Mouse (Mus musculus): Measurements from ENCODE around the gene Stag3. TPM values are rescaled to one million over a fixed set of nuclear protein-coding genes. Genes with fewer than 3 reads are reported as not detected.

Stag3 gene
- polyA plus RNA-seq, 1 experiment from 2014 or later = 4.4 TPM

DNA sequence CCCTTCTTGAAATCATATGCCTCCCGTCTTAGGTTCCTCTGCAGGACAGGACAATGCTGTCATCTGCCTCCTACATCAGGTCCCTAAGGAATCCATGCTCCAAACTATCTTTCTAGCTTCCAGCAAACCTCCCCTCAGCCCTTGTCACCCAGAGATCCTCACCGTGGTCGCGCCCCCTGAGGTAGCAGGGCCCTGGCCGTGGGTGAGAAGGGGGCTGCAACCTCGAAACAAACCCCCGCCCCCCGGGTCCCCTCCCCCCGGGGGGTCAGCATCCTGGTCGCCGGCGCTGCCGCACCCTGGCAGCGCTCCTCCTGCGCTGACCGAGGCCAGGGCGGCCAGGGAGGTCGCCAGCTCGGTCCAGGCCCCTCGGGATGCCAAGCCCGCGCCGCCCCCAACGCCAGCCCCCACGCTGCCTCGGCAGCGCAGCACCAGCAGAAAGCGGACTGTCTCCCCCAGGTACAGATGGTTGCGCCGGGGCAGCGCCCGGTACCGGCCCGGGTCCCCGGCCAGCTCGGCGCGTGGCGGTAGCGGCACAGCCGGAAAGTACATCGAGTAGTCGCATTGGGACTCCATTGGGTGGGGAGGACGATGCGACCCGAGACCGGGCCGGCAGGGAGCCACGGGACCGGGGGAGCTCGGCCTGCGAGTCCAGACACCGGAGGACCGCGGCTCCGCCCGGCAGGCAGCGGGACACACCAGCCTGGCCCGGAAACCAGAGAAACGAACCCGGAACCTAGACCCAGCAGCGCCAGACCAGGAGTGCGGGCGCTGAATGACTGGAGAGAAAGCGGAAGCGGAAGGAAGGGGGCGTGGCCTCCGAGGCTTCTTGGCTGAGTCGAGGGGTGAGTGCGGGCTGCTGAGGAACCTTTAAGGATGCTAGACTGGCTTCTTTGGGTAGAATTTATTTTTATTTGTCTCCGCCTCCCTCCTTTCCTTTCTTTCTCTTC is 16.5 kb upstream of the Stag3 start, which contains the start of gene BC037034:
BC037034 (minus strand) TSS at position 774 of the 947 bp plus-strand sequence.
- H3K4me1 ChIP-seq (replicated peaks; ENCODE audit: control insufficient read depth, insufficient read depth, low read length) = peaks cover 18% of the 10 kb centered on the region
- H3K9ac ChIP-seq (ENCODE audit: low read length) = peak within 1 kb of the TSS; percentile 93
- H3K9me3 ChIP-seq (ENCODE audit: control insufficient read depth, low read length) = no peaks in the 10 kb centered on the region
- H3K4me3 ChIP-seq (ENCODE audit: low read length) = peak within 1 kb of the TSS; percentile 94
- H3K4me2 ChIP-seq (ENCODE audit: low read depth, low read length) = peak within 1 kb of the TSS; percentile 99
- peaks cover 23% of the 10 kb centered on the region for H3K36me3 ChIP-seq (ENCODE audit: control insufficient read depth, insufficient read depth, low read length)
- peak; percentile 92 for ATAC-seq (ENCODE audit: low read depth)
- no peaks in the 10 kb centered on the region for H3K27me3 ChIP-seq (ENCODE audit: control insufficient read depth, insufficient read depth, low read depth, low read length)
- H3K27ac ChIP-seq (ENCODE audit: low read length) = peak within 1 kb of the TSS; percentile 63; the same call in 1 of the 2 replicates
- 1% methylated on average over 64 of the region's 71 CpGs for WGBS

DNA sequence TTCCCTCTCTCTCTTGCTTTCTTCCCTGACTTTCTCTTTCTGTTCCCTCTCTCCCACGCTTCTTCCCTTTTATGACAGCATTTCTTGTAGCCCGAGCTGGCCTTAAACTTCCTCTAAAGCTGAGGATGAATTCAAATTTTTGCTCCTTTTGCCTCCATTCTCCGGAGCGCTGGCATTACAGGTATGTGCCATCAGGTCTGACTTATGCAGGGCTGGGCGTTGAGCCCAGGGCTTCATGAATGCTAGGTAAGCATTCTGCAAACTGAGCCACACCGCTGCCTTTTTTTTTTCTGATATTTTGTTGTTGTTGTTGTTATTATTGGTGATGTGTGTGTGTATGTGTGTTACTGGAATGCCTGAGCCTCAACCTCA is 15.8 kb upstream of the Stag3 start:
- H3K9me3 ChIP-seq (ENCODE audit: control insufficient read depth, low read length) = no peaks in the 10 kb centered on the region
- peak overlapping the region; percentile 55; the same call in 1 of the 2 replicates for H3K27ac ChIP-seq (ENCODE audit: low read length)
- peaks cover 18% of the 10 kb centered on the region for H3K4me1 ChIP-seq (replicated peaks; ENCODE audit: control insufficient read depth, insufficient read depth, low read length)
- ATAC-seq (ENCODE audit: low read depth) = peak; percentile 7; the same call in 1 of the 2 replicates
- H3K4me3 ChIP-seq (ENCODE audit: low read length) = peak overlapping the region; percentile 94
- 13% methylated on average over 6 of the region's 6 CpGs for WGBS
- H3K27me3 ChIP-seq (ENCODE audit: control insufficient read depth, insufficient read depth, low read depth, low read length) = no peaks in the 10 kb centered on the region
- peaks cover 23% of the 10 kb centered on the region for H3K36me3 ChIP-seq (ENCODE audit: control insufficient read depth, insufficient read depth, low read length)
- peak overlapping the region; percentile 99 for H3K4me2 ChIP-seq (ENCODE audit: low read depth, low read length)
- H3K9ac ChIP-seq (ENCODE audit: low read length) = peak overlapping the region; percentile 93

DNA sequence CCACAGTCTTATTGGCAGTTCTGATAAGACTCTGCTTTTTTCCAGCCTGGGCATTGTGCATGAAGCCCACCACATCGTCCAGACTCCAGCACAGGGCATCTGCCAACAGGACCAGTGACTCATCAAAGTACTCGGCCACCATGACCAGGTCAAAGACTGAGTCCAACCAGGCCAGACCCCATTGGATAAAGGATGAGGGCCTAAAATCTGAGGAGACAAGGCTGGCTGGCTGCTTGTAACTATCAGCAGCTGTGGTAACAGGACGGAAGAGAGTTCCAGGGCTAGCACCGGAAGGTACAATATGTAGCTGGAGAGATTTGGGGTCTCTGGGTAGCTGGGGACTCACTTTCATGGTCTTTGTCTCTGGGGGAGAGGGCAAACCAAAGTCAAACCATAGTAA is 14.3 kb upstream of the Stag3 start:
- Histone ChIP-seq H3K9ac (ENCODE audit: low read length) (no peak overlapping the region), H3K9me3 (ENCODE audit: control insufficient read depth, low read length) (no peaks in the 10 kb centered on the region), H3K36me3 (ENCODE audit: control insufficient read depth, insufficient read depth, low read length) (peaks cover 11% of the 10 kb centered on the region), H3K27me3 (ENCODE audit: control insufficient read depth, insufficient read depth, low read depth, low read length) (no peaks in the 10 kb centered on the region), H3K27ac (ENCODE audit: low read length) (no peak overlapping the region), H3K4me2 (ENCODE audit: low read depth, low read length) (no peak overlapping the region), H3K4me3 (ENCODE audit: low read length) (no peak overlapping the region), H3K4me1 (replicated peaks; ENCODE audit: control insufficient read depth, insufficient read depth, low read length) (peaks cover 18% of the 10 kb centered on the region)
- 90% methylated on average over 4 of the region's 4 CpGs for WGBS
- no peak for ATAC-seq (ENCODE audit: low read depth)

DNA sequence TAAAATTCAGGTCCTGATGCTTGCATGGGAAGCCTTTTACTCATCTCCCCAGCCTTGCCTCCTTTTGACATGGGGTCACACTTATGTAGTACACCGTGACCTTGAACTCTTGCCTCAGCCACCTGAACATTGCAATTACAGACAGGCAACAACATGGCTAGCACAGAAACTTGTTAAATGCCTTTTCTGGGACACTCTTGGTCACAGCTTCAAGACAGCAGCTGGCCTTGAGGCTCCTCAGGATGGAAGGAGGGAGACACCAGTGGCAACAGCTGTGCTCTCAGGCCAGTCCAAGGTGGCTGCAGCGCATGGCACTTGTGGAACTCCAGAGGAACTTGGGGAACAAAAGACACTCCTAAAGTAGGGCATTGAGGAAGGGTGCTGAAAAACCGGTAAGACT is 12.9 kb upstream of the Stag3 start:
- ATAC-seq (ENCODE audit: low read depth) = no peak
- H3K27ac ChIP-seq (ENCODE audit: low read length) = no peak overlapping the region
- no peak overlapping the region for H3K4me3 ChIP-seq (ENCODE audit: low read length)
- H3K27me3 ChIP-seq (ENCODE audit: control insufficient read depth, insufficient read depth, low read depth, low read length) = no peaks in the 10 kb centered on the region
- H3K9me3 ChIP-seq (ENCODE audit: control insufficient read depth, low read length) = no peaks in the 10 kb centered on the region
- peaks cover 4% of the 10 kb centered on the region; the same call in 1 of the 2 replicates for H3K36me3 ChIP-seq (ENCODE audit: control insufficient read depth, insufficient read depth, low read length)
- 79% methylated on average over 3 of the region's 3 CpGs for WGBS
- H3K4me1 ChIP-seq (replicated peaks; ENCODE audit: control insufficient read depth, insufficient read depth, low read length) = peaks cover 18% of the 10 kb centered on the region
- no peak overlapping the region for H3K4me2 ChIP-seq (ENCODE audit: low read depth, low read length)
- H3K9ac ChIP-seq (ENCODE audit: low read length) = no peak overlapping the region

DNA sequence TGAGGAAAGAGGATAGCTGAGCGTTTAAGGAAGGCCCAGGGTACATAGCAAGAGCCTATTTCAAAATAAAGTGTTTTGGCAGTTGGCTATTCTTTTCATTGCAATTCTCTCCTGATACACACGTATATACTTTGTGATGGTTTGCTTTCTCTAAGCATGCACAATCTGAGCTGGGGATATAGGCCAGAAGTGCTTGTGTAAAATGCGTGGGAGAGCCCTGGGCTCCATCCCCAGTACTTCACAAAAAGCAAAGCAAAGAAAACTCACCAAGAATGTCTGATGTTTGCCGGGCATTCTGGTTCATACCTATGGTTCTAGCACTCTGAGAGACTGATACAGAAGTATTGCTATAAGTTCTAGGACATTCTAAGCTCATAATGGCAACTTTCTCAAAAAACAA is 11.1 kb upstream of the Stag3 start:
- H3K36me3 ChIP-seq (ENCODE audit: control insufficient read depth, insufficient read depth, low read length) = peaks cover 4% of the 10 kb centered on the region; the same call in 1 of the 2 replicates
- H3K27ac ChIP-seq (ENCODE audit: low read length) = no peak overlapping the region
- H3K9me3 ChIP-seq (ENCODE audit: control insufficient read depth, low read length) = no peaks in the 10 kb centered on the region
- no peak overlapping the region for H3K4me2 ChIP-seq (ENCODE audit: low read depth, low read length)
- H3K4me3 ChIP-seq (ENCODE audit: low read length) = no peak overlapping the region
- 68% methylated on average over 4 of the region's 4 CpGs for WGBS
- ATAC-seq (ENCODE audit: low read depth) = no peak
- peaks cover 6% of the 10 kb centered on the region; the same call in 1 of the 2 replicates for H3K4me1 ChIP-seq (replicated peaks; ENCODE audit: control insufficient read depth, insufficient read depth, low read length)
- no peaks in the 10 kb centered on the region for H3K27me3 ChIP-seq (ENCODE audit: control insufficient read depth, insufficient read depth, low read depth, low read length)
- H3K9ac ChIP-seq (ENCODE audit: low read length) = no peak overlapping the region

DNA sequence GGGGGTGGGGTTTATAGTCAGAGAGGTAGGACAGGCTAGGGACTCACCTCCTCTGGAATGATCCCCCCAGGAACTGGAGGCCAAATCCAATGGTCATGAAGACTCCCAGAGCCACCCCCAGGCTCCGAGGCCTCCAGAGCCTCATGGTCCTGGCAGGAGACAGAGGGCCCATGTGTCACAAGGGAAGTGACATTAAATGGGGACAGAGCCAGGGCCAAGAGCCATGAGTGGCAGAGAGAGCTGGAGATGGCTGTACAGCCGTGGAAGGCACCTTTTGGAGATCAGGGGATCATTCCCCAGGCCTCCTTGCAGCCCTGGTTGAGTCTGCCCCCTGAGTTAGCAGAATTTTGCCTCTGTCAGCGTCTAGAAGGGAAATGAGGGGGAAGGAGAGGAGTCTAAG is 8.8 kb upstream of the Stag3 start:
- H3K9ac ChIP-seq (ENCODE audit: low read length) = no peak overlapping the region
- no peaks in the 10 kb centered on the region; the same call in 1 of the 2 replicates for H3K36me3 ChIP-seq (ENCODE audit: control insufficient read depth, insufficient read depth, low read length)
- no peaks in the 10 kb centered on the region for H3K27me3 ChIP-seq (ENCODE audit: control insufficient read depth, insufficient read depth, low read depth, low read length)
- no peaks in the 10 kb centered on the region for H3K9me3 ChIP-seq (ENCODE audit: control insufficient read depth, low read length)
- no peak overlapping the region for H3K4me2 ChIP-seq (ENCODE audit: low read depth, low read length)
- WGBS = 42% methylated on average over 3 of the region's 3 CpGs
- no peak for ATAC-seq (ENCODE audit: low read depth)
- 0 out of 2 replicates have a peak, but pooled peaks cover 5% of the 10 kb centered on the region for H3K4me1 ChIP-seq (replicated peaks; ENCODE audit: control insufficient read depth, insufficient read depth, low read length)
- no peak overlapping the region for H3K4me3 ChIP-seq (ENCODE audit: low read length)
- no peak overlapping the region for H3K27ac ChIP-seq (ENCODE audit: low read length)

DNA sequence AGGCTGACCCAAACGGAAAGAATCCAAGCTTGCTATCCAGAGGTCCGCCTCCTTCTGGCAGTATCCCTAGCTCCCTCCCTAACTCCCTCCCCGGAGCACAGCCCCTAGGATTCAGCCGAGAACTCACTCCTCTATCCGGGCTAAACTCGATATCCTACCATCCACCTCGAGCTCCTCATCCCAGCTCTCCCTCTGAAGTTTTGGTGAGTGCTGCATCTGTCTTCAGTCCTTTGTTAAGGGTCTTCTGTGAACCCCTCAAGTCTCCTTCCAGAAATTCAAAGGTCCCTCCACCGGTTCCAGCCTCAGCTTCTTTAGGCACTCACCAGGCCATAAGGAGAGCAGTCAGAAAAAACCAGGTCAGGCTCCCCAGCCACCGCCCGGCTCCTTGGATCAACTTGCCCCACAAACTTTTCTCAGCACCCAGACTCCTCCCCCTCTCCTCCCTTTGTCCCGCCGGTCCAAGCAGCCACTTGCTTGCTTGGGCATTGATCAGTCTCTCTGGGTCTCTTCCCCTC is 7.6 kb upstream of the Stag3 start, which contains the start of gene Gal3st4:
Gal3st4 (minus strand) TSS at position 432 of the 515 bp plus-strand sequence.
- Histone ChIP-seq H3K4me2 (ENCODE audit: low read depth, low read length) (peak within 1 kb of the TSS; percentile 30), H3K9me3 (ENCODE audit: control insufficient read depth, low read length) (no peaks in the 10 kb centered on the region), H3K27me3 (ENCODE audit: control insufficient read depth, insufficient read depth, low read depth, low read length) (no peaks in the 10 kb centered on the region), H3K4me3 (ENCODE audit: low read length) (peak within 1 kb of the TSS; percentile 14; the same call in 1 of the 2 replicates), H3K9ac (ENCODE audit: low read length) (peak within 1 kb of the TSS; percentile 55), H3K27ac (ENCODE audit: low read length) (no peak within 1 kb of the TSS), H3K4me1 (replicated peaks; ENCODE audit: control insufficient read depth, insufficient read depth, low read length) (0 out of 2 replicates have a peak, but pooled peaks cover 5% of the 10 kb centered on the region), H3K36me3 (ENCODE audit: control insufficient read depth, insufficient read depth, low read length) (0 out of 2 replicates have a peak, but pooled peaks cover 2% of the 10 kb centered on the region)
- WGBS = 1% methylated on average over 12 of the region's 12 CpGs
- peak; percentile 59; the same call in 1 of the 2 replicates for ATAC-seq (ENCODE audit: low read depth)

DNA sequence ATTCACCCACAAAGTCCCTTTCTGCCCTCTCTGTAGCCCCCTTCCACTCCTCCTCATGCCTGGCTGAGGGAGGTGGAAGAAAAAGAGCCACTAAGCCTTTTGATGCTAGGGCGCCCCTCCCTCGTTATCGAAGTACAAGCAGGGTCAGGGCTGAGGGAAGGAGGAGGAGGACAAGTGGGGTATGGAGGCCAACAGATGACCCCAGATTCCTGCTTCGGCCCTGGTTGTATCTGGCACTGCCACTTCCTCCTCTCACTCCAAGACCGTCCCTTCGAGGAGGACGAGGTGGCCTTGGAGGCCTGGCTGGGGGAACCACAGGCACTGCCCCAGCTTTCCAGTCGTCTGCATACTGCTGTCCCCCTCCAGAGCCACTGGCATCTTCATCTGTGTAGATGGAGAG is 5.9 kb upstream of the Stag3 start:
- Histone ChIP-seq H3K4me1 (replicated peaks; ENCODE audit: control insufficient read depth, insufficient read depth, low read length) (peaks cover 12% of the 10 kb centered on the region), H3K36me3 (ENCODE audit: control insufficient read depth, insufficient read depth, low read length) (0 out of 2 replicates have a peak, but pooled peaks cover 2% of the 10 kb centered on the region), H3K27me3 (ENCODE audit: control insufficient read depth, insufficient read depth, low read depth, low read length) (no peaks in the 10 kb centered on the region), H3K9me3 (ENCODE audit: control insufficient read depth, low read length) (no peaks in the 10 kb centered on the region), H3K4me3 (ENCODE audit: low read length) (no peak overlapping the region), H3K27ac (ENCODE audit: low read length) (no peak overlapping the region), H3K9ac (ENCODE audit: low read length) (no peak overlapping the region), H3K4me2 (ENCODE audit: low read depth, low read length) (no peak overlapping the region)
- no peak for ATAC-seq (ENCODE audit: low read depth)
- WGBS = 74% methylated on average over 8 of the region's 8 CpGs

All from lung, embryonic 16.5 days (tissue).